9 mouse cellular contexts compared by ENCODE assay signal in the genomic region with DNA sequence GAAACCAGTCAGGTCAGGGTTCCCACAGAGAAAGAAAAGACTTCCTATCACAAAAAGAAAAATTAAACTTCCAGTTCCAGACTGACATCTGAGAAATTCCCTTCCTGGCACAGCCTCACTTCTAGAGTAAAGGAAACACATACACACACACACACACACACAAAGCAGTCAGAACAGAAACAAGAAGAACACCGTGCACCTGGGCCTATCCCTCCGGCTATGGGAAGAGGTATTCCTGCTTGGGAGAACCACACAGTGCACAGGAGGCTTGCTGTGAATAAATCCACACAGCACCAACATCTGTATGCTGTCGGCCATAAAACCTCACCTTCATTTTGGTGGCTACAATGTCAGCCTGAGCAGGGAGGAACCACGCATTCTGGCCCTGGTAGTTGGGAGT. TPM values are rescaled to one million over a fixed set of nuclear protein-coding genes. Genes with fewer than 3 reads are reported as not detected.
DNase-seq lines count a peak whose midpoint lies in the region; ATAC-seq and TF ChIP-seq lines count a peak whose summit lies in the region.
"Had no signal": no experiment of that assay in that cellular context is flagged by ENCODE, and none has a peak within 500 bp of the region (broad histone marks: within the 10 kb centered on the region; RNA-seq: fewer than 3 reads in every experiment).

No protein-coding gene starts in this region.

- peak overlapping the region; percentile 82 for H3K4me2 ChIP-seq in lung, embryonic 14.5 days
- H3K4me2 ChIP-seq in embryonic facial prominence, embryonic 15.5 days (replicated peaks): peak overlapping the region; percentile 69

- no peak for TF ChIP-seq POLR2A in olfactory bulb, adult 2 months (IDR thresholded peaks at IDR 0.05; ENCODE audit: insufficient read depth, low read depth, low read length)

- peaks cover 63% of the 10 kb centered on the region for H3K36me3 ChIP-seq in lung, embryonic 14.5 days (ENCODE audit: insufficient read depth)
- peaks cover 45% of the 10 kb centered on the region for H3K36me3 ChIP-seq in embryonic facial prominence, embryonic 15.5 days

- no peak for ATAC-seq in lung, embryonic 14.5 days (ENCODE audit: insufficient read depth)
- no peak for ATAC-seq in embryonic facial prominence, embryonic 15.5 days (ENCODE audit: insufficient number of reproducible peaks, low FRiP score, low TSS enrichment, low read depth)

- peak; percentile 30 for DNase-seq in lung, embryonic 14.5 days
- no peak for DNase-seq in lung, postnatal 10 days
- peak; percentile 25 to 53 for DNase-seq in kidney, postnatal 25 days
- DNase-seq in Muller cell, postnatal 12 days (ENCODE audit: inconsistent ontology term): no peak
- no peak for DNase-seq in thymus, adult 18-20 months
- DNase-seq in spleen, adult 12 weeks (ENCODE audit: low spot score): no peak

- peaks cover 11% of the 10 kb centered on the region for H3K4me1 ChIP-seq in lung, embryonic 14.5 days (ENCODE audit: insufficient read depth)
- H3K4me1 ChIP-seq in embryonic facial prominence, embryonic 15.5 days: peaks cover 42% of the 10 kb centered on the region
- H3K4me1 ChIP-seq in olfactory bulb, adult 2 months (ENCODE audit: control insufficient read depth, insufficient read depth, low read length): peaks cover 6% of the 10 kb centered on the region

- H3K27me3 ChIP-seq in lung, embryonic 14.5 days (ENCODE audit: insufficient read depth, low read length): no peaks in the 10 kb centered on the region
- H3K27me3 ChIP-seq in embryonic facial prominence, embryonic 15.5 days: no peaks in the 10 kb centered on the region

- WGBS in lung, embryonic 14.5 days: 66% methylated on average over 4 of the region's 4 CpGs
- WGBS in embryonic facial prominence, embryonic 15.5 days: 43% methylated on average over 4 of the region's 4 CpGs
- WGBS in olfactory bulb, adult 2 months: 40% methylated on average over 4 of the region's 4 CpGs

- H3K4me3 ChIP-seq in lung, embryonic 14.5 days (ENCODE audit: low read depth, low read length): peak overlapping the region; percentile 90
- peak overlapping the region; percentile 74 for H3K4me3 ChIP-seq in embryonic facial prominence, embryonic 15.5 days (replicated peaks)
- H3K4me3 ChIP-seq in olfactory bulb, adult 2 months (ENCODE audit: insufficient read depth, low read depth, low read length): peak overlapping the region; percentile 9

- H3K9me3 ChIP-seq in lung, embryonic 14.5 days (ENCODE audit: low read depth, low read length): no peaks in the 10 kb centered on the region
- no peaks in the 10 kb centered on the region for H3K9me3 ChIP-seq in embryonic facial prominence, embryonic 15.5 days (replicated peaks)

- peak overlapping the region; percentile 95; the same call in 1 of the 2 replicates for H3K27ac ChIP-seq in lung, embryonic 14.5 days (ENCODE audit: low read depth)
- peak overlapping the region; percentile 93 for H3K27ac ChIP-seq in embryonic facial prominence, embryonic 15.5 days (replicated peaks)
- no peak overlapping the region for H3K27ac ChIP-seq in olfactory bulb, adult 2 months (ENCODE audit: insufficient read depth, low read depth, low read length)

- peak overlapping the region; percentile 94 for H3K9ac ChIP-seq in lung, embryonic 14.5 days
- 0 out of 2 replicates have a peak overlapping the region, but pooled peaks have one; percentile 84 for H3K9ac ChIP-seq in embryonic facial prominence, embryonic 15.5 days

- no peak for TF ChIP-seq CTCF in lung, embryonic 14.5 days (IDR thresholded peaks at IDR 0.05; ENCODE audit: low read depth)
- no peak for TF ChIP-seq CTCF in olfactory bulb, adult 2 months (IDR thresholded peaks at IDR 0.05; ENCODE audit: insufficient read depth, low read depth, low read length)

RNA-seq across cellular contexts. Expression of a gene that starts 11.7 kb away (rescaled TPM):
- 85.0 and 89.1 TPM in 2 replicates for polyA plus RNA-seq in lung, embryonic 14.5 days (2014; fragmentation: Nextera tagmentation; extraction: Ambion mirVana)
- polyA plus RNA-seq in embryonic facial prominence, embryonic 15.5 days (2015; fragmentation: Nextera tagmentation; extraction: Ambion mirVana): 122 and 128 TPM in 2 replicates
- not detected in 2 replicates for polyA plus RNA-seq in olfactory bulb, adult 2 months (2012; ENCODE audit: insufficient read depth, insufficient read length, low replicate concordance, missing spikeins)

RNA-seq across cellular contexts. Expression of a gene that starts 24.1 kb away (rescaled TPM):
- polyA plus RNA-seq in lung, embryonic 14.5 days (2014; fragmentation: Nextera tagmentation; extraction: Ambion mirVana): 83.4 and 88.0 TPM in 2 replicates
- 89.0 and 90.8 TPM in 2 replicates for polyA plus RNA-seq in embryonic facial prominence, embryonic 15.5 days (2015; fragmentation: Nextera tagmentation; extraction: Ambion mirVana)
- not detected in 2 replicates for polyA plus RNA-seq in olfactory bulb, adult 2 months (2012; ENCODE audit: insufficient read depth, insufficient read length, low replicate concordance, missing spikeins)

RNA-seq across cellular contexts. Expression of a gene that starts 29.0 kb away (rescaled TPM):
- 1.2 and 2.3 TPM in 2 replicates for polyA plus RNA-seq in lung, embryonic 14.5 days (2014; fragmentation: Nextera tagmentation; extraction: Ambion mirVana)
- 0.70 and 1.2 TPM in 2 replicates for polyA plus RNA-seq in embryonic facial prominence, embryonic 15.5 days (2015; fragmentation: Nextera tagmentation; extraction: Ambion mirVana)
- not detected in 2 replicates for polyA plus RNA-seq in olfactory bulb, adult 2 months (2012; ENCODE audit: insufficient read depth, insufficient read length, low replicate concordance, missing spikeins)
- polyA plus RNA-seq: liver, adult 2 months had no signal

RNA-seq across cellular contexts. Expression of a gene that starts 29.7 kb away (rescaled TPM):
- 122 and 126 TPM in 2 replicates for polyA plus RNA-seq in lung, embryonic 14.5 days (2014; fragmentation: Nextera tagmentation; extraction: Ambion mirVana)
- 168 and 175 TPM in 2 replicates for polyA plus RNA-seq in embryonic facial prominence, embryonic 15.5 days (2015; fragmentation: Nextera tagmentation; extraction: Ambion mirVana)
- polyA plus RNA-seq in olfactory bulb, adult 2 months (2012; ENCODE audit: insufficient read depth, insufficient read length, low replicate concordance, missing spikeins): 609 TPM in 1 of 2 replicates, not detected in the other

RNA-seq across cellular contexts. Expression of a gene that starts 45.4 kb away (rescaled TPM):
- 195 and 197 TPM in 2 replicates for polyA plus RNA-seq in lung, embryonic 14.5 days (2014; fragmentation: Nextera tagmentation; extraction: Ambion mirVana)
- 175 and 192 TPM in 2 replicates for polyA plus RNA-seq in embryonic facial prominence, embryonic 15.5 days (2015; fragmentation: Nextera tagmentation; extraction: Ambion mirVana)
- polyA plus RNA-seq in olfactory bulb, adult 2 months (2012; ENCODE audit: insufficient read depth, insufficient read length, low replicate concordance, missing spikeins): not detected in 2 replicates

Comparison
In these comparisons a context has a peak if more than half of its experiments do, and no peak if none do; other contexts are left out.
1. DNase-seq: peak in lung, embryonic 14.5 days (single experiment) and kidney, postnatal 25 days (2 of 2); none in lung, postnatal 10 days (single experiment), Muller cell, postnatal 12 days (single experiment), thymus, adult 18-20 months (0 of 2) and spleen, adult 12 weeks (single experiment).
2. H3K4me3 ChIP-seq: peak in every context shown above with its lines; median percentile 90 in lung, embryonic 14.5 days; 74 in embryonic facial prominence, embryonic 15.5 days; 9 in olfactory bulb, adult 2 months.